Mouse (Mus musculus) forebrain, embryonic 14.5 days (tissue): ENCODE data around the gene Ehd1. TPM values are rescaled to one million over a fixed set of nuclear protein-coding genes. Genes with fewer than 3 reads are reported as not detected.

Source experiments
- ATAC-seq: fragments of 200-750 bp; cut with Nextera tagmentation; 2 replicates; pipeline ENCODE4 v1.8.0; 2017; ENCODE audit warnings: mild to moderate bottlenecking, moderate library complexity
- DNase-seq: peaks from one replicate; pipeline ENCODE4 v3.0.0-alpha.2; 2015; ENCODE audit warnings: low spot score
- H3K27ac ChIP-seq: fragments of 300-500 bp; sonication (generic); 2 replicates; pipeline ENCODE4 v1.5.1; 2014; ENCODE audit warnings: low read depth, mild to moderate bottlenecking, control low read depth, low read length, moderate library complexity
- H3K27me3 ChIP-seq: fragments of 300-500 bp; sonication (generic); replicated peaks from 2 replicates; pipeline ENCODE4 v1.6.1; 2014; ENCODE audit warnings: low read length, control low read depth, mixed read lengths; ENCODE audit not compliant: control insufficient read depth, insufficient read depth
- H3K36me3 ChIP-seq: fragments of 300-500 bp; sonication (generic); 2 replicates; pipeline ENCODE4 v1.6.1; 2014; ENCODE audit warnings: low read length, control low read depth; ENCODE audit not compliant: control insufficient read depth, insufficient read depth
- H3K4me1 ChIP-seq: fragments of 300-500 bp; sonication (generic); 2 replicates; pipeline ENCODE4 v1.6.1; 2014; ENCODE audit warnings: antibody characterized with exemption, low read length, control low read depth; ENCODE audit not compliant: control insufficient read depth, insufficient read depth
- H3K4me2 ChIP-seq: fragments of 300-500 bp; sonication (generic); 2 replicates; pipeline ENCODE4 v1.6.1; 2014; ENCODE audit warnings: mild to moderate bottlenecking, control low read depth, low read length
- H3K4me3 ChIP-seq: fragments of 300-500 bp; sonication (generic); 2 replicates; pipeline ENCODE4 v1.5.1; 2014; ENCODE audit warnings: low read depth, low read length, control low read depth
- H3K9ac ChIP-seq: fragments of 300-500 bp; sonication (generic); 2 replicates; pipeline ENCODE4 v1.6.1; 2014; ENCODE audit warnings: mild to moderate bottlenecking, low read length, control low read depth, moderate library complexity
- H3K9me3 ChIP-seq: fragments of 300-500 bp; sonication (generic); replicated peaks from 2 replicates; pipeline ENCODE4 v1.6.1; 2016; ENCODE audit warnings: low read length, control low read depth, mixed read lengths; ENCODE audit not compliant: control insufficient read depth
- WGBS: fragments of 180-500 bp; shearing (Covaris S2); extraction: QIAGEN DNeasy Blood & Tissue Kit; methylation state at CpG from one replicate; pipeline ENCODE4 v1.1.7; 2014; 5-methylcytosine and 5-hydroxymethylcytosine counted together
- polyA plus RNA-seq: library from polyadenylated mRNA; unstranded; fragments of >200 nt; fragmentation: Nextera tagmentation; extraction: Ambion mirVana; gene quantifications from 2 replicates; pipeline ENCODE4 v1.2.1, GENCODE M21; 2014

Gene Ehd1
- 71.3 and 79.8 TPM in 2 replicates for polyA plus RNA-seq

GRCm38 (mm10) chr19:6276426-6277421, at the start of gene Ehd1:
Ehd1 (plus strand) TSS chr19:6276725.
- Histone ChIP-seq H3K27me3 (no peaks in the 10 kb centered on the region), H3K4me3 (peak within 1 kb of the TSS; percentile 87), H3K27ac (peak within 1 kb of the TSS; percentile 67), H3K9me3 (no peaks in the 10 kb centered on the region), H3K4me1 (peaks cover 23% of the 10 kb centered on the region), H3K9ac (peak within 1 kb of the TSS; percentile 83), H3K4me2 (peak within 1 kb of the TSS; percentile 86), H3K36me3 (peaks cover 19% of the 10 kb centered on the region)
- ATAC-seq (peak; percentile 97), DNase-seq (peak; percentile 99)
- WGBS: under 1% methylated on average over 96 of the region's 106 CpGs

GRCm38 (mm10) chr19:6226763-6227162, 49.8 kb upstream of the Ehd1 start:
- Histone ChIP-seq H3K9ac (no peak overlapping the region), H3K9me3 (no peaks in the 10 kb centered on the region), H3K4me3 (no peak overlapping the region), H3K4me2 (no peak overlapping the region), H3K27ac (no peak overlapping the region), H3K4me1 (no peaks in the 10 kb centered on the region), H3K27me3 (no peaks in the 10 kb centered on the region), H3K36me3 (peaks cover 55% of the 10 kb centered on the region)
- WGBS: 90% methylated on average over 14 of the region's 14 CpGs
- ATAC-seq: no peak
- no peak for DNase-seq

- ATAC-seq (no peak), DNase-seq (no peak)
- H3K4me2 ChIP-seq: no peak overlapping the region
- no peak overlapping the region for H3K27ac ChIP-seq
- WGBS: 81% methylated on average over 4 of the region's 4 CpGs
- no peak overlapping the region for H3K9ac ChIP-seq
- H3K4me3 ChIP-seq: no peak overlapping the region
- no peaks in the 10 kb centered on the region for H3K9me3 ChIP-seq
- H3K27me3 ChIP-seq: no peaks in the 10 kb centered on the region
- no peaks in the 10 kb centered on the region for H3K4me1 ChIP-seq
- peaks cover 66% of the 10 kb centered on the region for H3K36me3 ChIP-seq
These were observed 48.7 kb upstream of the Ehd1 start for GRCm38 (mm10) chr19:6227864-6228263.

GRCm38 (mm10) chr19:6230411-6230810, 46.1 kb upstream of the Ehd1 start:
- Histone ChIP-seq H3K27me3 (no peaks in the 10 kb centered on the region), H3K4me2 (no peak overlapping the region), H3K9me3 (no peaks in the 10 kb centered on the region), H3K9ac (no peak overlapping the region), H3K36me3 (peaks cover 67% of the 10 kb centered on the region), H3K4me3 (no peak overlapping the region), H3K4me1 (peaks cover 6% of the 10 kb centered on the region; the same call in 1 of the 2 replicates), H3K27ac (no peak overlapping the region)
- DNase-seq (no peak), ATAC-seq (no peak)
- WGBS: 90% methylated on average over 4 of the region's 4 CpGs

- no peaks in the 10 kb centered on the region for H3K27me3 ChIP-seq
- H3K9ac ChIP-seq: no peak overlapping the region
- no peak overlapping the region for H3K4me2 ChIP-seq
- H3K4me1 ChIP-seq: peaks cover 6% of the 10 kb centered on the region; the same call in 1 of the 2 replicates
- 85% methylated on average over 2 of the region's 2 CpGs for WGBS
- H3K9me3 ChIP-seq: no peaks in the 10 kb centered on the region
- ATAC-seq (no peak), DNase-seq (no peak)
- no peak overlapping the region for H3K4me3 ChIP-seq
- no peak overlapping the region for H3K27ac ChIP-seq
- peaks cover 66% of the 10 kb centered on the region for H3K36me3 ChIP-seq
These were observed 45.5 kb upstream of the Ehd1 start for GRCm38 (mm10) chr19:6231036-6231435.

- no peak overlapping the region for H3K9ac ChIP-seq
- no peak for ATAC-seq
These were observed 42.9 kb upstream of the Ehd1 start for GRCm38 (mm10) chr19:6233647-6234046.

GRCm38 (mm10) chr19:6234337-6235083, 42.0 kb upstream of the Ehd1 start:
- H3K9me3 ChIP-seq: no peaks in the 10 kb centered on the region
- 66% methylated on average over 11 of the region's 11 CpGs for WGBS

More at GRCm38 (mm10) chr19:6233647-6234046, 42.9 kb upstream of the Ehd1 start:
- DNase-seq: no peak
- 86% methylated on average over 16 of the region's 16 CpGs for whole genome bisulfite sequencing
- Histone ChIP-seq H3K4me1 (peaks cover 9% of the 10 kb centered on the region; the same call in 1 of the 2 replicates), H3K9me3 (no peaks in the 10 kb centered on the region), H3K36me3 (peaks cover 43% of the 10 kb centered on the region), H3K27ac (no peak overlapping the region), H3K27me3 (no peaks in the 10 kb centered on the region), H3K4me2 (no peak overlapping the region), H3K4me3 (no peak overlapping the region)

GRCm38 (mm10) chr19:6235084-6236052, 41.2 kb upstream of the Ehd1 start, which contains the start of gene Ppp2r5b:
Ppp2r5b (minus strand) TSS chr19:6235872.
- Histone ChIP-seq H3K27me3 (no peaks in the 10 kb centered on the region), H3K9me3 (no peaks in the 10 kb centered on the region), H3K4me2 (peak within 1 kb of the TSS; percentile 76), H3K4me3 (peak within 1 kb of the TSS; percentile 80), H3K9ac (peak within 1 kb of the TSS; percentile 88), H3K36me3 (peaks cover 25% of the 10 kb centered on the region), H3K27ac (peak within 1 kb of the TSS; percentile 93), H3K4me1 (peaks cover 9% of the 10 kb centered on the region; the same call in 1 of the 2 replicates)
- DNase-seq (peak; percentile 97), ATAC-seq (peak; percentile 95)
- 1% methylated on average over 45 of the region's 48 CpGs for WGBS

More at GRCm38 (mm10) chr19:6234337-6235083, 42.0 kb upstream of the Ehd1 start:
- ATAC-seq (no peak), DNase-seq (no peak)
- peak overlapping the region; percentile 80 for H3K4me3 ChIP-seq
- peaks cover 34% of the 10 kb centered on the region for H3K36me3 ChIP-seq
- peaks cover 9% of the 10 kb centered on the region; the same call in 1 of the 2 replicates for H3K4me1 ChIP-seq
- H3K27ac ChIP-seq: no peak overlapping the region
- H3K4me2 ChIP-seq: peak overlapping the region; percentile 76
- peak overlapping the region; percentile 88 for H3K9ac ChIP-seq
- H3K27me3 ChIP-seq: no peaks in the 10 kb centered on the region
